Mouse (Mus musculus): ENCODE results near the gene Prrc2a. TPM values are rescaled to one million over a fixed set of nuclear protein-coding genes. Genes with fewer than 3 reads are reported as not detected.

The Prrc2a gene
- total RNA-seq, 2 experiments from 2014 or later: 98.7 to 120 TPM

GRCm38 (mm10) chr17:35101161-35101560 lies 63.5 kb downstream of the Prrc2a start:
- TF ChIP-seq CTCF (IDR thresholded peaks at IDR 0.05): no peak
- intact Hi-C loops (cut with DNase I): no loop called here
- DNase-seq: no peak
- Histone ChIP-seq H3K27ac (no peak overlapping the region), H3K4me3 (no peak overlapping the region)

DNA sequence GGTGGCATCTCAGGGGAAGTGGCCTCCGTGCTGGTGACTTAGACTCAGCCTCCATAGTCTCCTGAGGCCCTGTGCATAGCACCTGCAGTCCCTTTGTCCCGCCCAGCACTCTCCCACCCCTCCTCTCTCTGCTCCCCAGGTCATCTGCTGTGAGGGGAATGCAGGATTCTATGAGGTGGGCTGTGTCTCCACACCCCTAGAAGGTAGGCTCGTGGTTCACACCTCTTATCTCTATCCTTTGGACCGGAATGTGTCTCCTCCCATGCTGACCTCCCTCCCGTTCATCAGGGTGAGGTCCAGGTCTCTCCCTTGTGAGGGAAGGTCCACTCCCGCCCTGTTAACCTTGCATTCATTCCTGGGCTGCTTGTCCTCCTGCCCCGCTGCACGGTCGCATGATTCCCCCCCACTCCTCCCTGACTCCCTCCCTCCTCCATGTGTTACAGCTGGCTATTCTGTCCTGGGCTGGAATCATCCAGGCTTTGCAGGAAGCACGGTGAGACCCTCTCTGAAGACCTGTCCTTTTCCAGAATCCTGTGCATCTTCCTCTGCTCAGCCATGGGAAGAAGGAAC lies 64.4 kb downstream of the Prrc2a start:
- intact Hi-C loops (cut with DNase I): no loop called here
- no peak for TF ChIP-seq CTCF (IDR thresholded peaks at IDR 0.05)
- no peak for DNase-seq
- no peak overlapping the region for H3K27ac ChIP-seq
- H3K4me3 ChIP-seq: no peak overlapping the region

Small RNA genes lying within 50 kb of the gene (microRNA-seq; reads per million reads assigned to microRNA genes)
- gene Mir6973a (not detected), gene Mir6974 (not detected)

Other genes with a start within 250 kb of the Prrc2a start
- 10 to 100 TPM; 10.5 to 12.0 TPM for gene Neu1, start 233.6 kb downstream of the Prrc2a start, total RNA-seq (2021)
- 10 to 100 TPM in 1 of 2 experiments, 1 to 10 TPM in 1; 3.9 to 13.0 TPM for gene Hspa1b, start 205.7 kb downstream of the Prrc2a start, total RNA-seq (2021)
- gene Gm20481, start 195.0 kb downstream of the Prrc2a start, total RNA-seq (2021): not detected
- gene Hspa1a, start 192.7 kb downstream of the Prrc2a start, total RNA-seq (2021): 10 to 100 TPM in 1 of 2 experiments, 1 to 10 TPM in 1; 6.8 to 14.1 TPM
- 10 to 100 TPM; 14.9 to 31.2 TPM for gene Hspa1l, start 192.2 kb downstream of the Prrc2a start, total RNA-seq (2021)
- 10 to 100 TPM; 15.2 to 17.0 TPM for gene Lsm2, start 183.0 kb downstream of the Prrc2a start, total RNA-seq (2021)
- gene Vars, start 163.9 kb downstream of the Prrc2a start, total RNA-seq (2021): 10 to 100 TPM; 31.0 to 35.2 TPM
- 10 to 100 TPM in 1 of 2 experiments, 1 to 10 TPM in 1; 7.8 to 14.4 TPM for gene Vwa7, start 148.3 kb downstream of the Prrc2a start, total RNA-seq (2021)
- gene Sapcd1, start 136.9 kb downstream of the Prrc2a start, total RNA-seq (2021): not detected
- not detected for gene Msh5, start 118.2 kb downstream of the Prrc2a start, total RNA-seq (2021)
- 10 to 100 TPM in 1 of 2 experiments, 1 to 10 TPM in 1; 7.2 to 11.3 TPM for gene Clic1, start 114.9 kb downstream of the Prrc2a start, total RNA-seq (2021)
- 1 to 10 TPM; 6.9 to 9.3 TPM for gene Ddah2, start 105.9 kb downstream of the Prrc2a start, total RNA-seq (2021)
- not detected for gene Ly6g6c, start 99.5 kb downstream of the Prrc2a start, total RNA-seq (2021)
- gene Mpig6b, start 98.7 kb downstream of the Prrc2a start, total RNA-seq (2021): not detected
- not detected for gene Ly6g6e, start 88.0 kb downstream of the Prrc2a start, total RNA-seq (2021)
- gene Ly6g6d, start 86.8 kb downstream of the Prrc2a start, total RNA-seq (2021): 1 to 10 TPM in 1 of 2 experiments, under 1 TPM in 1; 0.50 to 1.9 TPM
- not detected for gene Ly6g6f, start 79.3 kb downstream of the Prrc2a start, total RNA-seq (2021)
- 10 to 100 TPM; 74.2 to 99.7 TPM for gene Abhd16a, start 75.6 kb downstream of the Prrc2a start, total RNA-seq (2021)
- not detected for gene Ly6g5c, start 56.6 kb downstream of the Prrc2a start, total RNA-seq (2021)
- gene Ly6g5b, start 49.5 kb downstream of the Prrc2a start, total RNA-seq (2021): under 1 TPM in 1 of 2 experiments, not detected in 1; 0.36 TPM
- 1 to 10 TPM; 8.5 to 8.7 TPM for gene Gpank1, start 43.4 kb downstream of the Prrc2a start, total RNA-seq (2021)
- 100 to 1,000 TPM; 186 to 187 TPM for gene Csnk2b, start 42.8 kb downstream of the Prrc2a start, total RNA-seq (2021)
- 10 to 100 TPM; 13.6 to 24.6 TPM for gene D17H6S53E, start 38.5 kb downstream of the Prrc2a start, total RNA-seq (2021)
- not detected for gene Apom, start 32.8 kb downstream of the Prrc2a start, total RNA-seq (2021)
- 100 to 1,000 TPM; 233 to 244 TPM for gene Bag6, start 29.7 kb downstream of the Prrc2a start, total RNA-seq (2021)
- under 1 TPM in 1 of 2 experiments, not detected in 1; 0.75 TPM for gene Aif1, start 11.2 kb upstream of the Prrc2a start, total RNA-seq (2021)
- 1 to 10 TPM in 1 of 2 experiments, under 1 TPM in 1; 0.67 to 1.2 TPM for gene Lst1, start 23.5 kb upstream of the Prrc2a start, total RNA-seq (2021)
- gene Ltb, start 29.5 kb upstream of the Prrc2a start, total RNA-seq (2021): not detected
- not detected for gene Tnf, start 37.1 kb upstream of the Prrc2a start, total RNA-seq (2021)
- gene Lta, start 40.5 kb upstream of the Prrc2a start, total RNA-seq (2021): under 1 TPM in 1 of 2 experiments, not detected in 1; 0.41 TPM
- gene Gm16181, start 55.9 kb upstream of the Prrc2a start, total RNA-seq (2021): not detected
- gene Atp6v1g2, start 68.8 kb upstream of the Prrc2a start, total RNA-seq (2021): 1 to 10 TPM; 1.9 to 2.0 TPM
- 1 to 10 TPM; 7.0 to 7.8 TPM for gene Nfkbil1, start 70.9 kb upstream of the Prrc2a start, total RNA-seq (2021)
- 10 to 100 TPM; 83.8 to 94.7 TPM for gene Ddx39b, start 76.8 kb upstream of the Prrc2a start, total RNA-seq (2021)
- gene H2-D1, start 97.8 kb upstream of the Prrc2a start, total RNA-seq (2021): 10 to 100 TPM; 30.4 to 38.5 TPM
- under 1 TPM; 0.25 to 0.36 TPM for gene H2-Q1, start 155.5 kb upstream of the Prrc2a start, total RNA-seq (2021)
- under 1 TPM; 0.17 to 0.20 TPM for gene H2-Q2, start 177.3 kb upstream of the Prrc2a start, total RNA-seq (2021)
- 1 to 10 TPM; 3.1 to 3.5 TPM for gene H2-Q4, start 214.7 kb upstream of the Prrc2a start, total RNA-seq (2021)

All from gastrocnemius, adult 2 months (tissue).